Mouse (Mus musculus) layer of hippocampus, postnatal 25 days (tissue): Measurements from ENCODE around the gene Arl2. TPM values are rescaled to one million over a fixed set of nuclear protein-coding genes. Genes with fewer than 3 reads are reported as not detected.

ENCODE experiments used
- total RNA-seq, 2 experiments: library from RNA; stranded (reverse); gene quantifications; 2 replicates each; pipeline ENCODE4 v1.2.3; 2021

Arl2 gene
- total RNA-seq, 2 experiments from 2014 or later, result 75.5 to 76.1 TPM

Other genes with a start within 250 kb of the Arl2 start
- gene Tigd3, start 247.4 kb downstream of the Arl2 start, total RNA-seq, result 1 to 10 TPM; 3.4 TPM
- 10 to 100 TPM; 82.5 to 95.6 TPM for gene Dpf2, start 228.5 kb downstream of the Arl2 start, total RNA-seq
- 1 to 10 TPM; 6.3 to 6.4 TPM for gene Cdc42ep2, start 216.7 kb downstream of the Arl2 start, total RNA-seq
- 1 to 10 TPM; 5.4 to 6.5 TPM for gene Pola2, start 177.3 kb downstream of the Arl2 start, total RNA-seq
- gene Slc22a20, start 155.4 kb downstream of the Arl2 start, total RNA-seq, result not detected
- gene Capn1, start 125.7 kb downstream of the Arl2 start, total RNA-seq, result 10 to 100 TPM; 20.5 to 21.9 TPM
- 10 to 100 TPM; 41.8 to 45.7 TPM for gene Syvn1, start 95.0 kb downstream of the Arl2 start, total RNA-seq
- gene Mrpl49, start 83.8 kb downstream of the Arl2 start, total RNA-seq, result 10 to 100 TPM; 43.1 to 47.4 TPM
- gene Fau, start 83.7 kb downstream of the Arl2 start, total RNA-seq, result 100 to 1,000 TPM; 588 to 687 TPM
- 10 to 100 TPM; 38.0 to 41.5 TPM for gene Znhit2, start 80.4 kb downstream of the Arl2 start, total RNA-seq
- gene Tm7sf2, start 73.2 kb downstream of the Arl2 start, total RNA-seq, result 10 to 100 TPM; 27.8 to 28.8 TPM
- 10 to 100 TPM; 83.7 to 96.3 TPM for gene Vps51, start 64.3 kb downstream of the Arl2 start, total RNA-seq
- gene Tmem262, start 61.5 kb downstream of the Arl2 start, total RNA-seq, result not detected
- gene Gm28374, start 59.3 kb downstream of the Arl2 start, total RNA-seq, result not detected
- gene Zfpl1, start 56.6 kb downstream of the Arl2 start, total RNA-seq, result 10 to 100 TPM; 37.1 to 44.2 TPM
- gene Cdca5, start 56.6 kb downstream of the Arl2 start, total RNA-seq, result under 1 TPM in 1 of 2 experiments, not detected in 1; 0.37 TPM
- gene AC131692.1, start 47.1 kb downstream of the Arl2 start, total RNA-seq, result not detected
- not detected for gene Naaladl1, start 35.8 kb downstream of the Arl2 start, total RNA-seq
- gene Sac3d1, start 22.9 kb downstream of the Arl2 start, total RNA-seq, result 10 to 100 TPM; 15.5 to 17.9 TPM
- 10 to 100 TPM; 36.7 to 40.7 TPM for gene Snx15, start 13.2 kb downstream of the Arl2 start, total RNA-seq
- under 1 TPM; 0.45 to 0.69 TPM for gene Batf2, start 565 bp downstream of the Arl2 start, total RNA-seq
- gene Majin, start 42.8 kb upstream of the Arl2 start, total RNA-seq, result not detected
- gene Gpha2, start 84.8 kb upstream of the Arl2 start, total RNA-seq, result not detected
- gene Ppp2r5b, start 94.3 kb upstream of the Arl2 start, total RNA-seq, result 100 to 1,000 TPM; 137 to 146 TPM
- 10 to 100 TPM; 31.1 to 38.3 TPM for gene Atg2a, start 100.1 kb upstream of the Arl2 start, total RNA-seq
- gene Ehd1, start 135.2 kb upstream of the Arl2 start, total RNA-seq, result 10 to 100 TPM; 84.9 to 88.6 TPM
- gene Cdc42bpg, start 164.9 kb upstream of the Arl2 start, total RNA-seq, result 1 to 10 TPM; 3.9 to 4.6 TPM
- 10 to 100 TPM; 63.3 to 64.8 TPM for gene Men1, start 193.4 kb upstream of the Arl2 start, total RNA-seq
- 10 to 100 TPM; 66.3 to 78.4 TPM for gene Map4k2, start 199.6 kb upstream of the Arl2 start, total RNA-seq
- 100 to 1,000 TPM; 180 to 215 TPM for gene Sf1, start 222.1 kb upstream of the Arl2 start, total RNA-seq
- 10 to 100 TPM; 26.6 to 32.3 TPM for gene Pygm, start 242.9 kb upstream of the Arl2 start, total RNA-seq